Mouse (Mus musculus) kidney, postnatal 10 days (tissue): Measurements from ENCODE around the gene Ccnt1.

Experiments used
- DNase-seq: peaks from one replicate; pipeline ENCODE4 v3.0.0; 2021; ENCODE audit warnings: mixed read lengths

Gene Ccnt1

DNA sequence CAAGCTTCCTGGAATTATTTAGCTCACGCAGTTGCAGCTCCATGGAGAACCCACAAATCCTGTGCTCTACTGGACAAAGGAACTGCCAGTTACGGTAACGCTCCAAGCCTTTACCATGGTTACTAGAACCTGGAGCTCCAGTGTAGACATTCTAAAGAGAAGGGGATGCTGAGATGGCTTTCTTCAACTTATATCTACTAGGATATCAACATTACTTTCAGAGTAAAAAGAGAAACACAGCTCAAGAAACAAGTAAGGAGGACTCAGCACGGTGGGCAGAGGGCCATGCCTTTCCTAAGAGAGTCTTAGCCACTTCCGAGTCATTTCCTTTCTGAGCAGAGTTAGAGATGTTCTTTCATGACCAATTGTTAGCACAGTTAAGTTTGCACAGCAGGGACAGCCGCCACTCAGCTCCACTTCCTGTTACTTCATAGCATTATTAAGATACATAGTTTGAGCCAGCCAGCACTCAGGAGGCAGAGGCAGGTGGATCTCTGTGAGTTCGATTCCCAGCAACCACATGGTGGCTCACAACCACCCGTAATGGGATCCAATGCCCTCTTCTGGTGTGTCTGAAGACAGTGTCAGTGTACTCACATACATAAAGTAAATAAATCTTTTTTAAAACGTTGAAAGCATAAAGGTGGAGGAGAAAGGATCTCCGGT lies at the start of gene Ccnt1, which contains the start of gene 4930415O20Rik:
Gene Ccnt1, minus strand, starts transcription at position 51 of the 666 bp plus-strand sequence.
Gene 4930415O20Rik, plus strand, starts transcription at position 132 of the 666 bp plus-strand sequence.
- no peak for DNase-seq

DNA sequence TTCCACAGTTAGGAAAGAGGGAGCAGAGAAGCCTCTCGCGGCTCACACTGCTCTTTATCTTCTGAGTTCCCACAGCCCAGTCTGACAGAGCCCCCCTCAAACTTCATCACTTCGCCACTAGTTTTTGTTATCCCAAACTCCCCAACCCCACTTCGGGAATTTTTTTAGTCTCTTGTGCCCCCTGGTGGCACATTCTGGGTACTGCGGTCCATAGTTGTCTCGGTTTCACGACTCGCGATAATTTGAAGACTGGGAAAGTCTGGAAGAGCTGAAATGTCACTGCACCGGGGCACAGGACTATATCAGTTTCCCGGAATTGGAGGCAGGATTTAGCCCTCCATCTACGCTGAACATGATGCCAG lies 46.4 kb upstream of the Ccnt1 start:
- peak; percentile 85 for DNase-seq

DNA sequence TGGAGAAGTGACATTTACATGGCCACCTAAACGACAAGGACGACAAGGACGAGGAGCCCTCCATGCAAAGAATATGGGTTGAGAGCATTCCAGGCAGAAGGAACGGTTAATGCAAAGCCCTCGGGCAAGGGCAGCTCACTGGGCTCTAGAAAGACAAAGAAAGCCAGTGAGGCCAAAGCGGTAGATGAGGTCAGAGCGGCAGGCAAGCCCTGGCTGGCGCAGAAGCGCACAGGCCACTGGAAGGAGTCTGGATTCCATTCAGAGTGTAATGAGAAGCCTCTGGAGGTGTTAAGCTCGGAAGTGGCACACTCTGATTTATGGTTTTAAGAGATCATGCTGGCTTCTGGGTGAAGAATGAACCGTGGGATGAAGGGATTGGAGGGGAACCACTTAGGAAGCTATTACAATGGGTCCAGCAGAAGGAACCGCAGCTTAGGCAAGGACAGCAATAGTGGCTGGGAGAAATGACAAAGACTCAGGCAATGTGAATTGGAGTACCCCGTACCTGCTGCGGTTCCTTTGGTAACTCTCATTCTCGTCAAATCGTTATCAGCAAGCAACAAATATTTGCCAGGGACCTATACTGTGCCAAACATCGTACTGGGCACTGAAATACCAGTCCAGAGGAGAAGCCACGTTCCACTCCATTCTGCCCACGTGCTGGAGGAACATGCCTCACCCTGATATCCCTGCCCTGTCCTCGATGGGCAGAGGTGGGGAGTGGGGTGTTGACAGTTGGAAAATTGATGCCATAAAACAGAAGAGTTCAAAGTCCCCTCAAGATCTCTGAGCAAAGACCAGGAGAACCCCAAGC lies 45.8 kb upstream of the Ccnt1 start:
- DNase-seq, result peak; percentile 37

DNA sequence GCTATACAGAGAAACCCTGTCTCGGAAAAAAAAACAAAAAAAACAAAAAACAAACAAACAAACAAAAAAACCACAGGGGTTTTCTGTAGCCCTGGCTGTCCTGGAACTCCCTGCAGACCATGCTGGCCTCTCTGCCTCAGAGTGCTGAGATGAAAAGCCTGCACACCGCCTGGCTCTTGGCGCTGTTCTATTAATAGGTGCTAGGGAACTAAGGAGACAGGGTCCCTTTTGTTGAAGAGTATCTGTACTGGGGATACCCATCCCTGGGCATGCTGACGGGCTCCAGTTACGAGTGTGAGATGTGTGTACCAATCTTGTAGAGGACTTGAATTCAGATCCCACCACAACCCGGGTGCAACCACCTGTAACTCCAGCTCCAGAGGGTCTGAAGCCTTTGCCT lies 45.0 kb upstream of the Ccnt1 start:
- no peak for DNase-seq

DNA sequence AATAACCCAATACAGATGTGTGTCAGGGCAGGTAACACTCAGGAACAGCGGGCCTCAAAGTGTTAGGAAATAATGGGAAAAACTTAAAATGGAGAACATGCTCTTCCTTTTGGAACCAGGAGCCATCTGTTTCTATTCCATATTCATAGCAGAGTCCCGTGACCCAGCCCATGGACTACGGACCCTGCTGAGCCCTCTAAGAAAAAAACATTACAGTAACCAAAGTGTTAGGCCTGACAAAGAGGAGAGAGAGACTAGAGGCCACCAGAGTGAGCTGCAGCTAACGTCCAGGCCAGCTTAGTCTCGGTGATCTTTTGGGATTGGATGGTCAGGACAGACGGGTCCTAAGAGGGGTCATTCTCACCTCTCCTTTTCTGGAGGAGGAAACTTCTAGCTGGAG lies 44.2 kb upstream of the Ccnt1 start:
- peak; percentile 53 for DNase-seq

DNA sequence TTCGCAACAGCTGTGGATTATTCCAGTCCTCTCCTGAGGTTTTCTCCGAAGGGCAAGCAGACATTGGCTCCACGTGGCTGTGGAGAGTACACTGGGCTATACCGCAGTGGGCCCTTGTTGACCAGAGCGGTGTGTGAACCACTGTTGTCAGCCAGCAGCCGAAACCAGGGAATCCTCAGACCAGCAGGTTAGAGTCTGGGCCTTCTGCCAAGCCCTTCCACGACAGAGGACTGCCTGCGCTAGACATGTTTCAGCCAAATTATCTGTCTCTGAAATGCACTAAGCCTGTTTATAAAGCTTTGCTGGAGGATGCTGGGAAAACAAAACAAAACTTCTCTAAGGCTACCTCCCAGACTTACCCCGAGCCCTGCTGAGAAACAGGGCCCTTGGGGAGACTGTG lies 43.8 kb upstream of the Ccnt1 start:
- DNase-seq, result peak; percentile 79

DNA sequence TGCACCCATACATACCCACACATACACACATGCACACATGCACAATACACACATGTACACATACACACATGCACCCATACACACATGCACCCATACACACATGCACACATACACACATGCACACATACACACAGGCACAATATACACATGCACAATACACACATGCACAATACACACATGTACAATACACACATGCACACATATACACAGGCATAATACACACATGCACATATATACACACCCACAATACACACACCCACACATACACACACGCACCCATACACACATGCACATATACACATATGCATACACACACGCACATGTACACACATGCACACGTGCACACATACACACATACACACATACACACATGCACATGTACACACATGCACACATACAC lies 41.5 kb upstream of the Ccnt1 start:
- no peak for DNase-seq

DNA sequence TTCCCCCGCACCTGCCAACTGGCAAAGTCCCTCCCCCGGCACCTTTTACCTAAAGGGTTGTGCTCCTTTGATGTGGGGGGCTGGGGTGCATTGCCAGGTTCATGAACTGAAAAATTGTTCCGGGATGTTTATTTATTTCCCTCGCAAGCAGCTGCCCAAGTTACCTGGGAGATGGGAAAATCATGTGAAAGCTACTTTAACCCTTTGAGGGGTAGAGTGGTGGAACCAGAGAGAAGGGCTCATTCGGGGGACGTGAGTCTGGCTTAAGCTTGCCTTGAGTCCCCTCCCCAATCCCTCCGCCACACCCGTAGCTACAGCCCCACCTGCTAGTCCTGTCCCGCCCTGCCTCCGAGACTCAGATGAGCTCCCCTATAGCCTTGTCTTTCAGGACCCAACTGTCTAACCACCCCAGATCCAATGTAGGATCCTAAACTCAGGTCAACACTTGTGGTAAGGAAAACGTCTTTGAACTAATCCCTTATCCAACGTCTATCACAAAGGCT lies 39.5 kb upstream of the Ccnt1 start:
- DNase-seq, result no peak

DNA sequence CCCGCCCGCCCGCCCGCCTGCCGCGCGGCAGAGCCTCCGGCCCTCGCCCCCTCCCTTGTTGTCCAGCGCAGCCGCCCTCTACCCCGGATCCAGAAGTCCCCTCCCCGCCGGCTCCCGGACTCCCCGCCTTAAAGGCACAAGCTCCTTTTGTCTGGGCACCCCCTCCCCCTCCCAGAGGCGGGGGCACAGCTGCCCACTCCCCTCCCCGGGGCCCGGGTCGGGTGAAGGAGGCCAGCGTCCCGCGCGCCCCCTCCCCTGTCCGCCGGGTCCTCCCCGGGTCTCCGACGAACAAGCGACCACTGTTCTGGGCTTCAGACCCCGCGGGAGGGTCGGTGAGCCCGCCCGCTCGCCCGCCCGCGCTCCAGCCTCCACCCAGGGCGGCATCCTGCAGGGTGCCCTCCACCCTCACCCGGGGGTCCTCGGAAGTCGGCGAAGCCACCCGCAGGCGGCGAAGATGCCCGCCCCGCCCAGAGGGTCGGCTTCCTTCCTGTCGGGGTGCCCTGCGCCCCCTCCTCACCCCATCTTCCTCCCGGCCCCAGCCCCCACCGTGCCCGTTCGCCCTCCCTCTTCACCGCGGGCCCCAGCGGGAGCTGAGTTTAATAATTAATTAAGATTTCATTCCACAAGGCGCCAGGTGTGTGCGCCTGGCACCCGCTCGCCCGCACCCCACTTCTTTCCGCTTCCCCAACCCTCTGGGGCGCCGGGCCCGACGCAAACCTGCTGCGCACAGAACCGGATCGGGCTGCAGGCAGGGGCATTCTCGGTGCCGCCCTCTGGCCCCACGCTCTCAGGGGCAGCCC lies 38.8 kb upstream of the Ccnt1 start, which contains the start of gene Adcy6:
Gene Adcy6, minus strand, starts transcription at position 746 of the 800 bp plus-strand sequence.
- DNase-seq, result peak; percentile 94

DNA sequence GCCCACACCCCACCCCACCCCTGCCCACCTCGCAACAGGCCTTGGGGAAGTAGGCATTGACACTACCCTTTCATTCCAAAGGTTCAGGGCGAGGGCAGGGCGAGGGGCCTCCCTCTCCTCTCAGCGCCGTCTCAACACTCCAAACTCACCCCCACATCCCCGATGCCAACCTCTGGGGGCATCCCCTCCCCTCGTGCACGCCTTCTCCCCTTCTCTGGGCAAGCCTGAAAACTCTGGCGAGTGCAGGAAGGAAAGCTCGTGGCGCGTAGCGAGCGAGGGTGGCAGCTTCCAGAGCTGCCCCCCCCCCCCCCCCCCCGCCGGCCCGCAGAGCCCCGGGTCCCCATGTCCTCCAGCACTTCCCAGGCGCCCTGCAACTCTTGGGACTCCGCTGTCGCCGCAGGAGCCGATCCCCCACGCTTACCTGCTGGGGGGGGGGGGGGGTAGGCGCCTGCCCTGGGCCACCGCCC lies 38.1 kb upstream of the Ccnt1 start:
- DNase-seq, result peak; percentile 55

DNA sequence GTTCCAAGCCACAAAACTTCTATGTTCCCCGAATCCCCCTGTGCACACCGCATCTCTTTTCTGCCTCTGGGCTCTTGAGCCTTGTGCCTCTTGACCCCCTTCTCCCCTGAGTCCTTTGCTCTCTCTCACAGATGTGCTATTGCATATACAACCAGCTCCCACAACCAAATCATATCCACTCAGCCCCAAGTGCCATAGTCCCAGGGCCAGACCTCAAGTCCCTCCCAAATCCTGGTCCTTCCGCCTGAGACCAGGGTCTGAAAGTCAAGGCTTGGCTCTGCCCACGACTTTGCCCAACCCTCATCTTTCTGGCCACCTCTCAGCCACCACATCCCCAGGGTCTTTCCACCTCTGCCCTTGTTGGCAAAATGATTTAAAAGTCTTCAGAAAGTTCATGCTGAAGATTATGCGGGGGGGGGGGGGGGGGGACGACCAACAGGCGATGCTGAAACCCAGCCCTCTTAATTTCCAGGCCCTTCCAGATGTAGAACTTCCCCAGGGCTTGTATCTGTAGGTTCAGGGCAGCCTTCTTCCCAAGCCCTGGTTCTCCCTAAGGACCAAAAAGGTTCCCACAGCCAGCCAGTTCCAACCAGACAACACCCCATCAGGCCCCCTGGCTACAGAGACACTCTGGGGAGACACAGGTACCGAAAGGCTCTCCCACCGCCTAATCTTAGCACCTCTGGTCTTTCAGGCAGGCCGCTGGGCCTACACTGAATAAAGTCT lies 37.5 kb upstream of the Ccnt1 start:
- DNase-seq, result peak; percentile 51

DNA sequence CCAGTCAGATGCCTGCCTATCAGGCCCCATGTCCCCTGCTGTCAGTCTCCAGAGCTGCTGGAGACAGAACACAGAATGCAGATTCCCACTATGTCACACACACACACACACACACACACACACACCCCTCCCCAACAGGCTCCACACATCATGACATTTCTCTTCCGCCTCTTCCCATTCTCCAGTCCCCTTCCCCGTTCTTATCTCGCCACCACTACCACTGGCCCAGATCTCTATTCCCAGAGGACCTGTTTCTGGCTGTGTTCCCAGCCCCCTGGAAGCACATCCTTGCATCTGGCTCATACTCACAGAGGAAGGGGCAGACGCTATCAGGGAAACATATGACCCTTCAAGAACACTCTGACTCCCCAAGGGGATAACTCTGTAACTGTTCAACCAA lies 36.8 kb upstream of the Ccnt1 start:
- DNase-seq, result peak; percentile 90

DNA sequence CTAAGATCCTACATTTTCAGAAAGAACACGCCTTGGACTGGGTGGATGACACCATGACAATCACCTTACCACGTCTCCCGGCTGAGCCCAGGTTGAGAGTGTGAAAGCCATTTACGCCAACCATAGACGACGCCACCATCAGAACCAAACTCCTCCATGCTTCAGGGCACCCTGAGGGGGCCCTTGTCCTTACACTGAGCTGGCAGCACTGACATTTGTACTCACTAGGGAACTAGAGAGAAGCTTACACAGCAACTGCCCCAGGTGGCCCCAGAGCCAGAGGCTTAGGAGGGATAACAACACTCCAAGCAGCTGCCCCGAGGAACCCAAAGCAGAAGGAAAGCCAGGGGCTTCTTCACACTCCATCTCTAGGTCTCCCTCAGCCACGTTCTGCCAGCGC lies 36.0 kb upstream of the Ccnt1 start:
- DNase-seq, result no peak

DNA sequence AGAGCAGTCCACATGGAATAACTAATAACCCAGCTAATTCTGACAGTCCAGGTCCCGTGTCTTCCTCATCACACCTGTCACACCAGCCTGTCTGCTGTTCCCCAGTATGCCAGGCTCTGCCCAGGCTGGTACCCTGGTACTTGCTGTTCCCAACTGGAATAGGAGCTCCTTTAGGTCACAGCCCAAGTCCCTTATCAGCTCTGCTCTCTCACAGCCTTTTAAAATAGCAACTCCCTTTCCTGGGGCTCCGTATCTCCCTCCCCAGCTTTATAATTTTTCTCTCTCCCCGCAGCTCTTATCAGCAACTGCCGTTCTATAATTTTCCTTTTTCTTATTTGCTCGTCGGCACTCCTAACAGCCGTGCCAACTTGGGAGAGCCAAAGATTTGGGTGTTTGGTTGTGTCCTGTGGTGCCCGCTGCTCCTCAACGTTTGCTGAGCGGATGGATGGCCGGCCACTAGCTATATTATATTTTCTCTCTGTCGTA lies 35.4 kb upstream of the Ccnt1 start:
- no peak for DNase-seq

DNA sequence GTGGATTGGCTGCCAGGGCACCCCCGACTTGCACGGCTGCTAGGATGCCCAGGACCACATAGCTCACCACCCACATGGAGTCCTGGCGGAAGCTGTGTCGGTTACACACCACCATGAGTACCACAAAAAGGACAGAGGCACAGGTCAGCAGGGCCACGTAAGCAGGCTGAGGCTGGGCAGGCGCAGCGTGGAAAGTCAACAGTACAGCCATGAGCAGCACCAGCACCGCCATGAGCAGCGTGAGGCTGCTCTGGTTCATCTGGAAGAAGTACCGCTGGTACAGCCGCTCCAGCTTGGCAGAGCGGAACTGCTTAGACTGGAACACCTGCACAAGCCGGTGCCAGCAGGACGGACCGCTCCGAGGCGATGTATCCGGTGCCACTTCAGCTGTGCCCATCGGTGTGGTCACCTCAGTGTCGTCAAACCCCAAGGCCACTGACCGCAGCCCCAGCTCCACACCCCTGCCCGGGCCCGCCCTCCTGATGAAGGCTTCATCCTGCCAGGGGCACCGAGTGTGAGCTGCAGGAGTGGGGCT lies 33.4 kb upstream of the Ccnt1 start:
- DNase-seq, result no peak

DNA sequence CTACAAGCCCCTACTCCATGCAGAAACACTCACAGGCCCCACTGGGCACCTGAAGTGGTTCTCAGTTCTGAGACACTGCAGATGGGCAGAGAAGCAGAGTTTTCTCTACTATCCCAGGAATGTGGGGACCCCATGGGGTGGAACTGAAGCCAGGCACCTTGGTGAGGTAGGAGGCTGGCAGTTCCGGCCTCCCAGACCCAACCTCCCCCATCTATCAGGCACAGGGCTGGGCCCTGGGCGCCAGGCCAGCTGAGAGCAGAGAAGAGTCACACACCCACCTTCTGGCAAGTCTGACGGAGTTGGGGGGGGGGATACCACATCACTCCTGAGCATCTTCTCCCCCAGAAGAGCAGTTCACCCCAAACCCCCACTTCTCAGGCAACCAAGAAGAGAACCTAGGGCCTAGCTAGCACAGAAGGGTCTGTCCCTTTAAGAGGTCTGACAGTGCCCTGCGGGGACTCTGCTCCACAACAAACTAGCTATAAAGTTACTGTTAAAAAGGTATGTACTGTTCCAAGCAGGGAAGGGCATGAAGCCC lies 32.3 kb upstream of the Ccnt1 start:
- DNase-seq, result peak; percentile 64

DNA sequence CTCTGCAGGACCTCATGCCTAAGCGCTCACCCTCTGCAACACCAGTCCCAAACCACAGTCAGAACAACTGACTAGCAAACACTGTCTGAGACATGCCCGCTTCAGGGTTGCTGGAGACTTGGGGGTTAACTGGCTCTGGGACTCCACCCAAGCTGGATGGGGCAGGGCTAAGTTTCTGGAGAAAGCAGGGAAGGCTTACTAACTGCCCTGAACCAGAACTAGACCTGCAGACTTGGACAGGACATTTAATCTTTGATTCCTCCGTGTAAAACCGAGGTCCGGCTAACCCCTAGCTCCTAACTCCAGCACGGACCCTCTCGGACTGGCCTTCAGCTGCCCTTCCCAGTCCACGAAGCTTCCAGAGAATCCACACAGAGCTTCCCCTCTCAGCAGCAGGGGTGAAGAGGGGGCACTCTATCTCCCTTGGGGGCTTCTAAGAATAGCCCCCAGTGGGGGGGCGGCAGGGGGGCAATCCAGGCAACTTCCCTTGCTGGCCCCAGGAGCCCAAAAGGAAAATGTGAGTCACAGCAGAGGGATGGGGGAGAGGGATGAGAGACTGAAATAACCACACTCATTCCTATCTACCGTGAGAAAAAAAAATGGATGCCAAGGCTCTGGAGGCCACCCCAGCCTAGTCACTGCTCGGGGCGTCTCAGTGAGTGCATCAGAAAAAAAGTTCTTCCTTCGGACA lies 31.6 kb upstream of the Ccnt1 start:
- DNase-seq, result peak; percentile 62

DNA sequence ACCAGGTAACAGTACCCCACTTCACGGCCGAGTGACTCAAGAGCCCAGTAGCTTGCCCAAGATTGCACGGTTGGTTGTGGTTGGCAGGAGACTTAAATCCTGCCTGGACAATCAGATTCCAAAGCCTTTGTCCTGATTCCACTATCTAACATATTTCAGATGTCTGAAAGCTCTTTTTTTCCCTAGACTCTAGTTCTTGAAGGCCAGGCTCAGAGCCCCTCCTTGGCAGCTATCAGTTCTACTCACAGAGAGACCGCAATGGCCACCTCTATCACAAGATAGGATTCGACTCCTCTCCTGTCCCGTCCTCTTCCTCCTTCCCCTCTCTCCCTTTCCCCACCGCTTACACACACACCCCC lies 31.1 kb upstream of the Ccnt1 start:
- no peak for DNase-seq

DNA sequence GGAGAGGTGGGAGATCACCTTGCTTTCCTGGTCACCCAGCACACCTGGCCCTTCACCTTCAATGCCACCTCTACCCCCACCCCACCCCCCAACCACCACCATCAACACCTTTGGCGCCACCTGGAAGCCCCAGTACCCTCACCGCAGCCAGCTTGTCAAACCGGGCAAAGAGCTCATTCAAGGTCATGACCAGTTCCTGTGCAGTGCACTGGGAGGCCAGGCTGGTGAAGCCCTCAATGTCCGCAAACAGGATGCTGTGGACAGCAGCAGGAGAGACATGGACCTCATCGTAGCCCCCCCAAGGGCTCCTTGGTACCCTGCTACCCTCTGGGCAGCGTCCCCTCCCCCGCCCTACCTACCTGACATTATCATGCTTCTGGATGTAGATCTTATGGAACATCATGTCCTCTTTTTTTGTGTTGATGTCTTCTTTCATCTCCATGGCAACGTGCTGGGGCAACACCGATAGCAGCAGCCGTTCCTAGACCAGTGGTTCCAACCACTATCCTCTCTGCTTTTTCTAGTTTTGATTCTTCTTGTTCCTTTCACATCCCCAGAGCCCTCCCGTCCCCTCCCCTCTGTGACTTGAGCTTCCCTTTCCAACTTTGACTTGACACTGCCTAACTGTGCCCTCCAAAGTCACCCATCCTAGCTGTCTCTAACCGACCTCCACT lies 29.4 kb upstream of the Ccnt1 start:
- DNase-seq, result no peak

DNA sequence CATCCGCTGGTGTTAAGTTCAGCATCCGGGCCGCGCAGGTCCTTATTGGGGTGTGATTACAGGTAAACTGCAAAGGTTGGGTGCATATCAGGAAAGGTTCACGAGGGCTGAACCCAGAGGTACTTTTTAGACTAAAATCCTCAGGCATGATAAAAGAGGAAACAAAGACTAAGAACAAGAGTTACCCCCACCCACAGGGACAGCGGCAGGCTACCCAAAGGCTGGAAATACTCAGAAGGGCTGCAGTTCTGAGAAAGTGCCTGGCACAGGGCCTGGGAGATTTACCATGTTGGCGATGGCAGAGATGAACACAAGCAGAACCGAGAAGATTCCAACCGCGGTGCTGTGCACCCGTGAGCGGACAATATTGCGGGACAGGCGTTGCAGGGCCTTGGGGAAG lies 25.9 kb upstream of the Ccnt1 start:
- no peak for DNase-seq

DNA sequence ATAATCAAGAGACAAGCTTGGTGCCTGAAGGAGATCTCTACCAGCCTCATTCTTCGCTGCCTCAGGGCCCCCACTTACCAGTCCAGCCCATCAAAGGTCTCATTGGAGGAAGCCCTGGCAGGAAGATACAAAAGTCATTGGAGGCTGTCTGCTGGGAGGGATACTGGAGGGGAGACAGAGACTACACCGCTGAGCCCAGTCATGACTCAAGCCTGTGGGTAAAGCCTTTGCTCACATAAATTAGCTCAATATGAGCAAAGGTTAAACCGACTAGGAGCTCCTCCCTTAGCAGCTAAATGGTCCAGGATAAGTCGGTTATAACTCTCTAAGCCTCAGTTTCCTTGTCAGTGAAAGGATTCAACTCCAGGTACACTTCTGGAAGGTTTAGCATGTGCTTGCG lies 24.3 kb upstream of the Ccnt1 start:
- DNase-seq, result no peak
